Mouse (Mus musculus) regulatory T cell (primary cell): ENCODE results near the gene Tmem265.

Experiments
- in situ Hi-C: fragments of 300-600 bp; cut with MboI, MseI; formaldehyde crosslinking; loops from one replicate; pipeline ENCODE4 v1.15.1; 2025; ENCODE audit warnings: high pct_unique_total_duplicates

Gene Tmem265

GRCm38 (mm10) chr7:127561340-127561858 lies at the start of gene Tmem265:
Gene Tmem265 (plus strand): TSS chr7:127561390.
- in situ Hi-C loops = no loop called here

- in situ Hi-C loops = no loop called here
Observed at GRCm38 (mm10) chr7:127511808-127512230, 49.4 kb upstream of the Tmem265 start, which contains the start of gene Srcap. Gene Srcap (plus strand): TSS chr7:127511983.

- in situ Hi-C loops = no loop called here
Observed at GRCm38 (mm10) chr7:127512231-127513015, 48.8 kb upstream of the Tmem265 start.

- in situ Hi-C loops = no loop called here
Observed at GRCm38 (mm10) chr7:127513016-127513390, 48.2 kb upstream of the Tmem265 start.

GRCm38 (mm10) chr7:127513781-127514180 lies 47.4 kb upstream of the Tmem265 start:
- in situ Hi-C loops = no loop called here

GRCm38 (mm10) chr7:127515846-127516245 lies 45.3 kb upstream of the Tmem265 start:
- in situ Hi-C loops = no loop called here

GRCm38 (mm10) chr7:127516344-127516743 lies 44.8 kb upstream of the Tmem265 start:
- in situ Hi-C loops = no loop called here

- in situ Hi-C loops = no loop called here
Observed at GRCm38 (mm10) chr7:127519284-127519683, 41.9 kb upstream of the Tmem265 start, which contains the start of gene Gm42715. Gene Gm42715 (plus strand): TSS chr7:127519584.

- in situ Hi-C loops = loop anchor here (25.0 kb wide), 1 partner anchor 229 kb away; no protein-coding TSS in a partner anchor
Observed at GRCm38 (mm10) chr7:127541671-127542070, 19.5 kb upstream of the Tmem265 start.

- in situ Hi-C loops = loop anchor here (25.0 kb wide), 1 partner anchor 237 kb away; no protein-coding TSS in a partner anchor
Observed at GRCm38 (mm10) chr7:127549116-127549835, 11.9 kb upstream of the Tmem265 start.

GRCm38 (mm10) chr7:127551558-127551957 lies 9.6 kb upstream of the Tmem265 start:
- in situ Hi-C loops = no loop called here

GRCm38 (mm10) chr7:127560580-127560979 lies 610 bp upstream of the Tmem265 start:
- in situ Hi-C loops = no loop called here

- in situ Hi-C loops = no loop called here
Observed at GRCm38 (mm10) chr7:127564381-127565150, 3.4 kb downstream of the Tmem265 start.

- in situ Hi-C loops = no loop called here
Observed at GRCm38 (mm10) chr7:127572895-127573471, 11.8 kb downstream of the Tmem265 start, which contains the start of gene Phkg2. Gene Phkg2 (plus strand): TSS chr7:127573340.

- in situ Hi-C loops = no loop called here
Observed at GRCm38 (mm10) chr7:127573503-127574008, 12.4 kb downstream of the Tmem265 start.

GRCm38 (mm10) chr7:127574115-127574514 lies 12.9 kb downstream of the Tmem265 start:
- in situ Hi-C loops = no loop called here

- in situ Hi-C loops = no loop called here
Observed at GRCm38 (mm10) chr7:127583260-127583659, 22.1 kb downstream of the Tmem265 start.

GRCm38 (mm10) chr7:127585031-127585430 lies 23.8 kb downstream of the Tmem265 start:
- in situ Hi-C loops = no loop called here

- in situ Hi-C loops = no loop called here
Observed at GRCm38 (mm10) chr7:127586149-127586548, 25.0 kb downstream of the Tmem265 start.

GRCm38 (mm10) chr7:127587196-127587595 lies 26.0 kb downstream of the Tmem265 start:
- in situ Hi-C loops = no loop called here
